Mouse (Mus musculus) retina, postnatal 1 day (tissue): ENCODE measurements at regions not wholly inside any gene's neighbourhood (a gene's known extent, or its start where the extent isn't known, plus 50 kb on each side); places are given as distances from the start of the nearest gene placed in this dataset.

Experiments used
- DNase-seq: peaks from one replicate; pipeline ENCODE4 v3.0.0-alpha.2; 2012

DNA sequence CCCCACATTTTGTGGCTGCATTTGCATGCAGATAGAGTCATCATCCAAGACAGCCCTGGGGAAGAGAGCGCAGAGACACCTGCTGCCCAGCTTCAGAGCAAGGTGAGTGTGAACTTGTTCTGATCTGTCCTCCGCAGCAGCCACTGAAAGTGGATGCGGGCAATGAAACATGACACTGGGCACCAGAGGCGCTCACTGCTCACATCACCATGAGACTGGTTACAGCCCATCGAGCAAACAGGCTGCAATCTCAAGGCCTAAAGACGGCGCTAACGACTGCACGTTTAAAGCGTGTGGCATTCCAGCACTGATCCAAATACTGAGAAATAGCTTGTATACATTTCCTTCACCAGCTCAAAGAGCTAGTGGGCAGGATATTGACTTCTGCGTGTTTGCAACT is 65.8 kb downstream of the Barhl2 start:
- DNase-seq: peak; percentile 49

DNA sequence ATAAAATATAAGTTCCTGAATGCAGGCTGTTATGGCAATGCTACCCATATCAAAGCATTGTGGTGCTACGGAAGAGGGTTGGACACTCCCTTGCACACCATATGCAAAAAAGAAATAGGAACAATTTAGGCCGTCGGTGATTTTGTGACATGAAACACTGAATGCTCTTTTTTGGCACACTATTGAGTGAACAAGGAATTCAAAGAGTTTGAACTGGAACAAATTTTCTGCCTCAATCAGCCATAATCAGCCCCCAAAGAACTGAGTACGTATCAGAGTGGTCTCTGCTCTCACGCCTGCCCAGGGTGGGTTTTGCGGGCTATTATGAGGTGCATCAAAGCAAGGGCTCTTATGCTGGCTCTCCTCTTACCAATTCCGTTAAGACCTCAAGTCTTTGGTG is 71.3 kb downstream of the Barhl2 start:
- no peak for DNase-seq

DNA sequence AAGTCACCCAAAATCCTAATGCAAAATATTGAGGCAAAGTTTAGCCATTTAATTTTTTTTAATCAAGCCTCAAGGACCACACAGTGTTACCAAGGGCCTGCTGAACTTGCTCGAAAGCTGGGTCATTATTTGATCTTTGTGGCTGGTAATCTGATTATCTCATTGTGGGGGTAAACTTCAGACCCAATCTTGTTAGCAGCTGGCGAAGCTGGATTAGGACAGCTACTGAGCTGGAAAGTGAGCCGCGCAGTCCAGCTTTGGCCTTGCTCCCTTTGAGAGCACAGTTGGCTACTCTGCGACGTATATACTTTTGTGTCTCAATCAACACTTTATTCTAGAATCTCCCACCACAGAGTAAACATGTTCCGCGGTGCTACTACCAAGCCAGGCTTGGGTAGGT is 72.1 kb downstream of the Barhl2 start:
- DNase-seq: peak; percentile 85

DNA sequence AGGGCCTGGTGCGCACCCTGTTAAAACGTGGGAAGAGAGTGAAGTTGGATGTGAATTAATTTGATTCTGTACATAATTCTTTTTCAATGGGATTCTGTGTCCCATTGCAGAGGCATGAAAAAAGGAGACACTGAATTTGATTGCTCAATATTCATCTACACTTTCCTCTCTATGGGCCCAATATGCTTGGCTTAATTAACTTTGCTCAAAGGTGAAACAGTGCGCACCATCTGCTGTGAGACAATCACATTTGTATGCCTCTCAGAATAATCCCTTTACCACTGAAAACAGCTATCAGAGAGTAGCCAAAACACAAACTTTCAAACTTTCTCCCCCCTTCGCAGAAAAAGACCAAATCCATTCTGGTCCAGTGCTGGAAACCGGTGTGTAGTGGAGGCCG is 72.7 kb downstream of the Barhl2 start:
- peak; percentile 31 for DNase-seq

DNA sequence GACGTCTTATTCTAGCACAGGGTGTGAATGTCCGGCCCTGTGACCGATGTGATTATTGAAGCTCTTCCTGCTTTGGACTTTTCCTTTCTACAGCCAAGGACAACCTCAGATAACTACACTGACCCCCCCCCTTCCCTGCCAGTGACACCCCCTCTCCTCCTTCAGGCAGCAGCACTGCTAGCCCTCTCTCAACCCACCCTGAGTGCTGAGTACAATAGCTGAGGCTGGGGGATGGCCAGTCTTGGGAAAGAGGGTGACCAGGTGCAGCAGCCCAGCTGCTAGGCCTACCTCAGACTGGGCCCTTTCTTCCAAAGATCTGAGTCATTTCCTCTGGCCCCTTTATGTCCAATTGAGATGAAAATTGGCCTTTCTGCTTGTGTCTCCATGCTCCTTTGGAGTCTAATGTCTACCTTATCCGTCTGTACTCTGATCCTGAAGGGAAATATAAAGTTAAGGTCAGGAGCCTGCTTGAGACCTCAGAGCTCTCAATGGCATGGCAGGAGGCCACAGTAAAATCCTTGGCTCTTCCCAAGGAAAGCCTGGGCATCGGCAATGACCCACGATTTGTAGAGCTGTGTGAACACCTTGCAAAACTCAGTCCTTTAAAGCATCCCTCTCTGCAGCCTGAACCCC is 73.7 kb downstream of the Barhl2 start:
- DNase-seq: no peak

DNA sequence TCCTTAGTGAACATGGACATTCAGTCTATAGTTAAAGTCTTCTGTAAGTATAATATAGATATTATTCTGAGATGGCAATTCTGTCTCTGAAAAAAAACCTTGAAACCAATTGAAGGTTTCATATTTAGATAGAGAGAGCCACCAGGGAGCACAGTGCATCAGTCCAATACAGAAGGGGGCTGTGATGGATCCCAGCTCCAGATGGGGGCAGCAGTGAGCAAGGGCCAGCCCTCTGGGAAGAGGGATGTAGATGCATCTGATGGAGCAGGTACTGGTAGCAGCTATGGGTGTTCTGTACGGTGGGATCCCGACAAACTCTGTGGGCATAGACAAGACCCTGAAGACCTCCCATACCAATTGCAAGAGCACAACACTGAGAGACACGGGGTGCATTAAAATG is 76.0 kb downstream of the Barhl2 start:
- peak; percentile 33 for DNase-seq

DNA sequence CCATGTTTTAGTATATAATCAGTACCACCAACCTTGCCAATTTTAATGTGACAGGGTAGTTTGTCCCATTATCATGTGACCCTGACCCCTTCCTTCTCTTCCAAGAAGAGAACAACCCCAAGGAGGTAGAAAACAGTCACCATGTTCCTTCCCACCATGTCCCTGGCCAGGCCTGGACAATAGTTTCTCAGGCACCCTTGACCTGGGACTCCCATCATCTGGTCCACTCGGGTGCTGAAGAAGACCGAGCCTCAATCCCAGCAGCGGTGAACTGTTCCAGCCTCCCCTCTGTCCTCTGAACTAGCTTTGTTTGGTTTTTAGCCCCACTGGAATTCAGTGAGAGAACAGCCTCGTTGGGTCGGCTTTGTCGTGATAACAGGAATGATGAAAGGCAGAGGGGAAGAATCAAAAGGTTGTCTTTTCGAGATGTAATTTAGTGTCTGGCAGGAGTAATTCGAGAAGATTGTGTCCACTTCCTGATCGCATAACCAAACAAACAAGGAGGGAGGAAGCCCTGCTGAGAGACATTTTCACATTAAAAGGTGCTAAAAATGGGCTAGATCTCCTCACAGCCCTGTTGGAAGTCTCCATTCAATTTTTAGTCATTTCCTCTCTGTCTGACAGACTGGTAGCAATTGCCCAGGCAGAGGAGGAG is 77.2 kb downstream of the Barhl2 start:
- DNase-seq: no peak

DNA sequence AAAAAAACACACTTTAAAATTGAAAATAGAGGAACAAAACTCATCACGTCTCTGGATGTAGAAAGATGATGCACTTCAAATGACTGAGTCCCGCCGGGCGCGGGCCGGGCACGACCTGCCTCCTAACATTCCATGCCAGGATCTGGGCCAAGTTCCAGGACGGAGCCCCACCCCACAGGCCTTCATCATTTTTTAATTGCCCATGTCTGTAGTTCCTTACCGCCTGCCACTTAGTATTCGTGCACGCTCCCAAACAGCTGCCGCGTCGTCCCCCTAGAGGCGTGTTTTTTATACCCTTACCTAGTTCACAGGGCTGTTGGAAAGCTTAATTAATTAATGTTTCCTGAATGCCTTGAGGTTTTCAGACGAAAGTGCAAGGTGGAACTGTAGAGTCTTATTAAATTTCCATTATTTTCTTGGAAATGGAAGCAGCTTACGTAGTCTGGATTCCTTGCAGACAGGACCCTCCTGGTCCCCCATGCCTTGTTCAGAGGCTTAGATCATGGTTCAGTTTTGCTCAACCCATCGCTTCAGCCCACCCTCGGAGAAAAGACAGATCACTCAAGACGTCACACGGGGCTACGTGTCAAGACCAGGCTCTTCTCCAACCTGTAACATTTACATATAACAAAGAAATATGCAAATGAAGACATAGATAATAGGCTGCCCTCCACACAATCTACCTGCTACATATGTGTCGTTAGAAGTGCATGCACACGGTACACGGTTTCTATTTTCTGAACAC is 81.0 kb downstream of the Barhl2 start:
- peak; percentile 47 for DNase-seq

DNA sequence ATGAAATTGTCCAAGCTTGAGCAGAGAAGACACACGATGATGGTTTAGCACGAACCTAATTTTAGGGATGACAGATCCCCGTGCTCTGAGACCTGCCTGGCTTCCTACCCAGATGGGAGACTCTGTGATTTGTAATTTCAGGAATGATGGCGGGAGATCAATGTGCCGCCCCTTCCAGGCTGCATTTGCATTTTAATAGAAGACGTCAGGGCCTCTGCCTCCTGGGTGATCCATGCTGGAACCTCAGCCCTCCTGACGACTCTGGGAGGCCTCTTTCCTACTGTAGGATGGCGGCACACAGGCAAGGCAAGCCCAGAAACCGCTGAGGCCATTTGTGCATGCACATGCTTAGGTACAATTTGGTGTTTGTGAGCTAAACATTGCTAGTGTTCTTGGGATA is 90.1 kb downstream of the Barhl2 start:
- DNase-seq: no peak

DNA sequence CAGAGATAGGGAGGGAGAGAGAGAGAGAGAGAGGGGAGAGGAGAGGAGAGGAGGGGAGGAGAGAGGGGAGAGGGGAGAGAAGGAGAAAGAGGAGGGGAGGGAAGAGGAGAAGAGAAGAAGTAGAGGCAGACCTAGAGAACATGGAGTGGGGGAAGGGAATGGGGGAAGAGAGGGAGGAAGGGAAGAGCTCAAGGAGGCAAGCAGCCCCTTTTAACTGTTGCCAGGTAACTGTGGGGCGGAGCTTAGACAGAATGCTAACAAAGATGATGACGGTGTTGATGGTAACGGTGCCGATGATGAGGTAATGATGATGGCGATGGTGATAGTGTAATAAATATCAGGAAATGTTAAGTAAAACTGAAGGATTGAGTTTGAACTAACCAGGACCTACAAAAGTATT is 90.7 kb downstream of the Barhl2 start:
- DNase-seq: no peak

DNA sequence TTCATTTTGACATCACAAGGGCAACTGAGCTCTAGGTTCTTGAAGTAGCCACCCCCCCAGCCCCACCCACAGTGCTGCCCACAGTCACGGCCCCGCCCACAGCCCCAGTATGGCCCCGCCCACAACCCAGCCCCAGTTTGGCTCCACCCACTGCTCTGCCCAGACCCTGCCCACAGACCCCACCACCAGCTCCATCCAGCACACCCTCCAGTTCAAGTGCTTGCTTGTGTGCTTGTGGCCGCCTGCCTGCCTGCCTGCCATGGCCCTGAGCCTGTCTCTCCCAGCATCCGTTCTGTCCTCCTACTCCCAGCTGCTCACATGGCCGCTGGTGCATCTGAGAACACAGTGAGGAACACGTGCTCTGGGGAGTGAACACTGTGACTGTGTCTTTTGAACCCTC is 92.0 kb downstream of the Barhl2 start:
- DNase-seq: no peak

DNA sequence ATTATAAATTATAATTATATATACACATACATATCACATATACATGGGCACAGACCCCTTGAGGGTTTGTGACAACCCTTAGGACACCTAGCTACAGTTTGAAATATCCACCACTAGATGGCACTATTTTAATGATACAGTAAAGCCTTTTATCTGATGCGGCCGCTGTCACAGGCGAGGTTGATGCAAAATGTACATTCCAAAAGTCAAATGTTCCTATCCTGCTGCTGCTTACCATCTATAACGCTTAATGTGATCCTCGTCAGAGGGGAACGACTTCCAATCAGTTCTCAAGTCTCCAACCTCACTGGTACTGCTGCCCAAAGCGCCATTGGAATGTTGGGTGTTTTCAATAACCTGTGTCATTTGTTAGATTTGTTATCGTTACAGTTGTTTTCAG is 92.9 kb downstream of the Barhl2 start:
- DNase-seq: peak; percentile 70

DNA sequence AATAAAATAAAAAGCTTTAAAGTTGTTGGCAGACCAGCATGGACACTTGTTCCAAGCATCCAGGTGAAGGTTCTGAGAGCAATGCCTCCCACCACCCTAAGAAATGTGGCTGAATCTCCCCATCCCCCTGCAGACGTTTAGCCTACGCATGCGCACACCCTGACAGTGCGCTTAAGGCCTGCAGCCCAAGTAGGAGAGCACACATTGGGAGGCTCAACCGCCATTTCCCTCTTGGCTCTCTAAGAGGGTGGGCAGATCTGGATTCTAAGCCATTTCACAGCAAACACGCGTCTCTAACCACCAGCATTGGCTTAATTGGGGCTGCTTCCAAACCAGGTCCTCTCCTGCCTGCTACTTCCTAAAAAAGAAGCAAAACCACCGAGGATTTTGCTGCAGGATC is 106.6 kb downstream of the Barhl2 start:
- no peak for DNase-seq

DNA sequence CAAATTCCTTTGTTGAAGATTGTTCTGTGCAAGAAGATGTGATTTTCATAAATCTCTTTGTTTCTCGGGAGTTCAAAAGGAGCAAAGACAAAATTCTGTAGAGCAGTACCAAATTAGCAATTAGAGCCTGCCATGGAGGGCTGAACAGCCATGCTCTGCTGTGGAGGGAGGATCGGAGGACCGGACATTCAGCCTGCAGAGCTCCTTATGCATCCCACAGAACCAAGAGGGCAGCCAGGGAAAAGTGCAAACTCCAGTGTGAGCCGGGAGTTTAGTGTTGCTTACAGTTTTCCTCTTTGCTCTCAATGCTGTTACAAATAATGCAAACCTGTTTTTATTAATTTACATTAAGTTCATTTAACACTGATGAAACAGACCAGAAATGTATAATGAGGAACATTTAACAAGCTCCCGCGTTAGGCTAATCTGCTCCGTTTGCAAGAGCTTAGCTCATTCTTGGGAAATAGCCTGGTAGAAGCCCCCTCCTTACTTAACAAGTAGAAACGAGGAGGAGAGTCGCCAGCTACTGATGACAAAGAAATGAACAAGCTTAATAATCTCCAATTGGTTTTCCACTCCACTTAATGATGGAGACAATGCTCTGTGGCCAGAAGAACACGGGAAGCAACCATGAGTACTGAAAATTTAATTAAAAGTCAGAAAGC is 108.0 kb downstream of the Barhl2 start:
- peak; percentile 55 for DNase-seq

DNA sequence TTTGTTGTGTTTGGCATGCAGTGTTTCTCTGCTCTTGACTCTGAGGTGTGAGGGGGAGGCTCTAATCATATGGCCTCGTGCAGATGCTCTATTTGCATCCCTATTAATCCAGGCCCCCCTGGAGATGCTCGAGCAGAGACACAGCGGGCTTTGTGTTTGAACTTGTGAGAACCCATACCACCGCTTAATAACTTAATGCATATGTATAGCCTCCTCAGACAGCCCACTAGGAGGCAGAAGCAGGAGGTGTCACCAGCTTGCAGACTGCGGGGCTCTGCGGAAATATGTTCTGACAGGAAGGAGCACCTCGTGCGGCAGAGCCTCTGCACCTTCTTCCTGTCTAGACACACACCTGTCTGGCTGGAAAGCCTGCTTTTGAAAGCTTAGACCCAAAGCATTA is 113.7 kb downstream of the Barhl2 start:
- peak; percentile 17 for DNase-seq

DNA sequence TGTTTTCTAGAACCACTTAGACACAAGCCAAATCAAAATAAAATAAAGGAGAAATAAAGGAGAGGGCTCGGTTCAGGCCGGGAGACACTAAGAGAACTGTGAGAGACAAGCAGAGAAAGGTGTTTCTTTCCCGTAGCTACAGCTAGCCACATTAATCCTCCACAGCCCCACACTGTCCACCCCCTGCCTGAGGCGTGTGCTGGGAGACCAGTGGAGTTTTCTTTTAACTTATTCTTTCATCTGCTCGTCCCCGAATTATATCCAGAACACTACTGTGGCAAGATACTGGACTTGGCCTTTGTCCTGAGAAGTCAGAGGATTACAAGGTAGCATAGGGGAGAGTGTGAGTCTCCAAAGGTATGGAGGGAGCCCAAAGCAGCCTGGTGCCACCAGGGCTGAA is 114.4 kb downstream of the Barhl2 start:
- DNase-seq: no peak

DNA sequence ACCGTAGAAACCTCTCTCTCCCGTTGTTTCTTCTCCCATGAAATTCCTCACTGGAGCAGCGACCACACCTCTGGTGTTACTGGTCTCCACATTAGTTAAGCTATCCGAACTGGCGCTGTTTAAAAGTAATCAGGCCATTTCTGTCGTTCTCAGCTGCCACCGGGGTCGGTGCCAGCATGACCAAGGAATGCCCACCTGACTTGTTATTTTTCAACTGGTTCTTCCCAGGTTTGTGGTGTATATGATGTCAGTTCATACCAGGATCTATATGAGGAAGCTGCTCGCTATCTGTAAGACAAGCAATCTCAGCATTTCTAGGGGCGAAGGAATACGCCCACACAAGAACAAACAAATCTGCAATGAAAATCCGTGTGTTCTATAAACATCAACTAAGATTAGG is 116.6 kb downstream of the Barhl2 start:
- no peak for DNase-seq

DNA sequence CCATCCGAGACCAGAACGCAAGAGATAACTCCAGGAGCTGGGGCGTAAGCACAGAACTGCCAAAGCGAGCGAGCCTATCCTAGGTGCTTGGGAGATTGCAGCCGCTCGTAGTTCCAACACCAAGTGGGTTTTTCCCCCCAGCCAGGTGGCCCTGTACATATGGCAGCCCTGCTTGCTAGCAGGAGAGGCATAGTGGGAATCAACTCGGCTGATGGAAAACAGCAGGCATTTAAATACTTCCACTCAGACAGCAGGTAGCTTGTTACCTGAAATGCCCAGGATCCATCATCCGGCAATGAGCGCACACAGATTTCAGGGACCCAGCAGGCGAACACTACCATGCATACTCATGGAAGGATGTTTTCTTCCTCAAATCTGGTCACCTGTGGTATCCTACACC is 122.3 kb downstream of the Barhl2 start:
- DNase-seq: no peak

DNA sequence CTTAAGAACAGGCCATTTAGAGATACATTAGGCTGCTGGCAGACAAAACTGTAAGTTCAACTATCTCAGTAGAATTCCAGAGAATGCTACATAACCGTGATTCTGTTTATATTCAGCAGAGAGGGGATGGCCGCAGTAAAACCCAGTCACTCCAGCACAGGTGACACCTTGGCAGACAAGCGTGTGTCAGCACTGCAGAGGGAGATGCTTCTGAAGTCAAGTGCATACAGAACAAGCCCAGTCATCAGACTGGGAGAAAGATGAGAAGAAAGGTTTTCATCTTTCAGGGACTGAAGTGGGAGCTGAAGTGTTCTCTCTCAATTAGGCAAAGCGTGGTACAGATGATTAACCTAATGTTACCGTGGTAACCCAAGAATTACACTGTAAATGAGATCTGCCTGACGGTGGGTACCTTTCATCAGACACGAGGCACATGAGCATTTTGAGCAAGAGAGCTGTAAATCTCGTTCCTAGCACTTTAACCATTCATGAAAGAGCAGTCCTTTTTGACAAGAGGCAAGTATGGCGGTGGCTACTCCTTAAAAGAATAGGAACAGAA is 130.3 kb downstream of the Barhl2 start:
- no peak for DNase-seq

DNA sequence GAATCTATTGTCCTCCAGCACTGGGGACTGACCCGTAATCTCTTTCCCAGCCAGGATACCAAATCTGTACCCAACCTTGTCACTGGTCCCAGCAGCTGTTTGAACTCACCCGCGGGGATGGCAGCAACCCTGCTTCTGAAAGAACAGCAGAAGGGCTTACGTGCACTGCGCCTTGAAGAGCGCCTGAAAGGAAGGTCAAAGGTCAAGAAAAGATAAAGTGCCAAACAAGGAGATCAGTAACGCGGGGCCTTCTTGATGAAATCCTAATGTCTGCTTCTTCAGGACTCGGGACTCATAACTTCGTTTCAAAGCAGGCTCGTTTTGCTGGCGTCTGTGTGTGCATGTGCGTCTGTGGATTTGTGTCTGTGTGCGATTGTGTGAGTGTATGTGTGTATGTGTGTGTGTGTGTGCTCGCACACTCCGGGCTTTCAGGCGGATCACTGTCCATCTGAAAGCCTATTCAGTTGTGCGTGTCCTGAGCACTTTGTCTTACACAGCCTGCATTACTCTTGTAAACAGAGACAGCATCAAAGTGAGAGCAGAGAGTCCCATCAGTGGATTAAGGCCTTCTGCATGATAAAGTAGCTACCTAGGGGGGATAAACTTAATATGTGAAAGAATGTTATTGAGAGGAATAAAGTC is 135.3 kb downstream of the Barhl2 start:
- DNase-seq: peak; percentile 22

DNA sequence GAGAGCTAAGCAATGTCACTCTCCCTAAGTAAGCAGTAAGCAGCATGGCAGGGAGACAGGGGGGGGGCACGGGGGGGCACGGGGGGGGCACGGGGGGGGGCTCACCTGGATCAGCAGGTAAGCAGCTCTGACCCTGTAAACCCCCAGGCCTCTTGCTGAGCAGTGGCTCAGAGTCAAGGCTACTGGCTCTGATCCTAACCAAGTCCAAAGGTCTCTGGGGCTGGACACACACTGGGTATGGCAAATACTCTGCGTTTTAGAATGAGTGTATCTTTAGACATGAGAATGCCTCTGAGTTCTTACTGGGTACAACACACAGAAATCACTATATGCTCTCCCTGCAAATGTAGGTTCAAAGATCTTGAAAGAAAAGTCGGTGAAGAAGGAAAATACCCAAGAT is 136.5 kb downstream of the Barhl2 start:
- DNase-seq: no peak

DNA sequence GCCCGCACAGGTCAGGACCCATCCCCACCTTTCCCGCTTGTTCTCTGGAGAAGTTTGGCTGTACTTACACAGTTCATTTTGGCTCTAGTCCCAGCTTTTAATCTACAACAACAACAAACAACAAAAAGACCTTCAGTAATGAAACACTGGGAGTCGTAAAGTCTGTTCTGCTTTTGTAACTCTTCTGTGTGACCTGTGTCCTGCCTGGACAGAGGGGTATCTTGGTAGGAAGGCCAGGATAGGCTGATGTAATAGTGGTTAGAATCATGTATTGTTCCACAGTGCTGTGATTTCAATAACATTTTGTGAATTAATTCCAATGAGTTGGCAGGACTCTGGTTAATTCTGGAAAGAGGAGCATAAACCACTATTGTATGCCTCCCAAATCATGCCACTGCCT is 136.9 kb downstream of the Barhl2 start:
- DNase-seq: no peak

DNA sequence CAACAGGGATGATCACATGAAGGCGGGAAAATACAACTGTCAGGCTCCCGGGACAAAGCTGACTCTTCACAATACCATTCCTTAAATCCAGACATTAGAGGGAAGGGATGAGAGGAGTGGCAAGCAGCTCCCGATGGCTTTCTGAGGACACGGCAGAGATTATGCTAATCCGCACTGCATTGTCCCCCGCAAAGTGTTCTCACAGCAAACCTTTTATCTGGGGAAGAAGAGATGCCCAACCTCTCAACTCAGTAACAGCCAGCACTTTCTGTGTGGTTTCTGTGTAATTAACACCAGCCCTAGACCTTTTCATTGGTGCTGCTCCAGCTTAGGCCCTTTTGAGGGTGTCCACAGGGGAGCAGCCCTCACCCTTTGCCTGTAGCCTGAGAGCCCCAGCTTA is 137.9 kb downstream of the Barhl2 start:
- peak; percentile 45 for DNase-seq
